Mouse (Mus musculus) erythroblast, embryonic 14.5 days (primary cell): ENCODE data around the gene Psmd12.

ENCODE experiments used
- GATA1 ChIP-seq: IDR thresholded peaks from 2 replicates; pipeline ENCODE4 v1.6.1; 2012; ENCODE audit warnings: low read length, inconsistent platforms, mixed read lengths
- TAL1 ChIP-seq: IDR thresholded peaks from 3 replicates; pipeline ENCODE4 v1.6.1; 2012; ENCODE audit warnings: low read length, inconsistent platforms, mixed read lengths

DNA sequence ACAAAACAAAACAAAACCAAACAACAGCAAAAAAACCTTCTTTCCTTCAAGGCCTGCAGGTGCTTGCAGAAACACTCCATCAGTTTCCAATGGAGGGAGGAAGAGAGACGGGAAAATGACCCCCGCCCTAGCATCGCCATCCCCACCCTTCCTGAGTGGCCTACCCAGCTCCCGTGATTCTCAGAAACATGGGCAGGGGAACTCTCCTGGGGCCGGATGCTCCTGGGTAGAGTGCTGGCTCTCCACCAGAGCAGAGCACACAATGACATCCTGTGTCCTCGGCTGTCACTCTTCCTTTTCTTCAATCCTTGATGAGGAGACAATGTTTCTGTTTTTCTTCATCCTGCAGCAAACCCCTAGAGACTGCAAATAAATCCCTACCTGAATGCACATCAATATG is 15.1 kb upstream of the Psmd12 start:
- TF ChIP-seq GATA1 (no peak), TAL1 (no peak)
